Mouse (Mus musculus): ENCODE measurements at regions not wholly inside any gene's neighbourhood (a gene's known extent, or its start where the extent isn't known, plus 50 kb on each side); places are given as distances from the start of the nearest gene placed in this dataset.

DNA sequence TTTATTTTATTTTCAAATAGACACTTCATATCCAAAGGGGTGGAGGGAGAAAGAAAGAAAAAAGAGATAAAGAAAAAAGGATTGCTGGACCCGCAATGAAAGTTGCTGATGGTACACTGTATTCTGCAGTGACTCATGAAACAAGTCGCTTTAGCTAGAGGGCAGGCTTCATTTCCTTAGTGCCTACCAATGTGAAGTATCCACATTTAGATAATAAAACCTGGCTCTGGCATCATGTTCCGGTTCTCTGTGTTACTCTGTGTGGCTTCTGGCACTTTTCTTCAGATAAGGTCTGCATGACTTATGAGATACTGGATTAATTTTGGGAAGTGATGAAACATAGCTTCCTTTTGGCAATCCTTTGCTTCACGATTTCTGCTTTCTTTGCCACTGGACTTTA lies 782.0 kb upstream of the Grm7 start:
- TF ChIP-seq POLR2A (IDR thresholded peaks at IDR 0.05; ENCODE audit: insufficient read length, low read depth) (no peak), MAX (IDR thresholded peaks at IDR 0.05; ENCODE audit: low read depth) (no peak), MYOG (IDR thresholded peaks at IDR 0.05; ENCODE audit: control insufficient read depth in 1 of 3, insufficient read depth in 1 of 3, insufficient read length in 2 of 3, low read depth in 2 of 3) (no peak)

All from myocyte (in vitro differentiated cells).